Mouse (Mus musculus) left cerebral cortex, adult 9 months (tissue): ENCODE measurements around the gene Cc2d2a.

ENCODE experiments used
- DNase-seq, 2 experiments: peaks; one replicate each; pipeline ENCODE4 v3.0.0; 2022; ENCODE audit warnings: low spot score in 2 of 2

The Cc2d2a gene

GRCm38 (mm10) chr5:43728375-43729165, 66.4 kb downstream of the Cc2d2a start:
- DNase-seq, result peak in 1 of 2 experiments; percentile 16

- DNase-seq, result peak; percentile 45 to 48
These were observed 70.2 kb downstream of the Cc2d2a start for GRCm38 (mm10) chr5:43732381-43732780.

- no peak for DNase-seq
These were observed 82.0 kb downstream of the Cc2d2a start for GRCm38 (mm10) chr5:43744187-43744586.

- DNase-seq, result no peak
These were observed 83.0 kb downstream of the Cc2d2a start for GRCm38 (mm10) chr5:43745156-43745555.

- DNase-seq, result no peak
These were observed 85.9 kb downstream of the Cc2d2a start for GRCm38 (mm10) chr5:43748039-43748438.

GRCm38 (mm10) chr5:43749092-43749491, 86.9 kb downstream of the Cc2d2a start:
- DNase-seq, result no peak

GRCm38 (mm10) chr5:43770618-43771354, 108.6 kb downstream of the Cc2d2a start:
- peak in 1 of 2 experiments; percentile 7 for DNase-seq

GRCm38 (mm10) chr5:43771555-43771954, 109.4 kb downstream of the Cc2d2a start:
- DNase-seq, result no peak

GRCm38 (mm10) chr5:43776407-43776806, 114.3 kb downstream of the Cc2d2a start:
- DNase-seq, result no peak

GRCm38 (mm10) chr5:43776993-43777392, 114.8 kb downstream of the Cc2d2a start:
- no peak for DNase-seq

GRCm38 (mm10) chr5:43778583-43778982, 116.4 kb downstream of the Cc2d2a start:
- no peak for DNase-seq

GRCm38 (mm10) chr5:43781423-43781976, 119.4 kb downstream of the Cc2d2a start:
- DNase-seq, result peak in 1 of 2 experiments; percentile 10

- peak; percentile 45 to 75 for DNase-seq
These were observed 120.1 kb downstream of the Cc2d2a start for GRCm38 (mm10) chr5:43781977-43782930.

GRCm38 (mm10) chr5:43783996-43784395, 121.8 kb downstream of the Cc2d2a start:
- no peak for DNase-seq

GRCm38 (mm10) chr5:43786607-43787006, 124.5 kb downstream of the Cc2d2a start:
- no peak for DNase-seq

GRCm38 (mm10) chr5:43787976-43788752, 126.0 kb downstream of the Cc2d2a start:
- no peak for DNase-seq
